Comparison of ENCODE assay signal across 7 mouse cellular contexts in the genomic region with DNA sequence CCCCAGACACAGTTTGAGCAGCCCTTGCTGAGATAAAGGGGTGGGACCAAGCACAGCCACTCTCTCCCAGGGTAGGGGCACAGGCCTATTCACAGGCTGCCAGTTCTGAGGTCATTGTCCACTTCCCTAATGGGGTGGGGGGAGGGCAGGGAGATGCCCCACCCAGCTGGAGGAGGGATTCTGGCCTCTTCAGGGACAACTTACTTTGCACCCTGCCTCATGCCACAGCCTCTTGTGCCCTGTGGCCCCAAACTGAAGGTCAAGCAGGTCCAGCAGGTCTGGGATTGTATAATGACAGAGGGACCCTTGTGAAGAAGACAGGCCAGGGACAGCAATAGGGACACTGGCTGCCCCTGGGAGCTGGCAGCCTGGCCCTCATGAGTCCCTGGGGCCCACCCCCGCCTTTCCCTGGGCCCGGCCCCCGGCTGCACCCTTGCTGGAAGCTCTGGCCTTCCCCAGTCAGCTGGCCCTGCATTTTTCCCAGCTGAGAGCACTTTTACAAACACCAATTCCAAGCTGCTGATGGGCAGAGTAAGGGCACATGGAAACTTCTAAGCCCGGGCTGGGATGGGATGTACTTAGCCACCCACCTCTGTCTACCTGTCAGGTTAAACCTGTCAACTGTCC. TPM values are rescaled to one million over a fixed set of nuclear protein-coding genes. Genes with fewer than 3 reads are reported as not detected.
DNase-seq lines count a peak whose midpoint lies in the region; ATAC-seq and TF ChIP-seq lines count a peak whose summit lies in the region.

No protein-coding gene starts in this region.

- no peak for TF ChIP-seq CTCF in lung, adult 2 months (IDR thresholded peaks at IDR 0.05; ENCODE audit: insufficient read depth, low read length)

- peaks cover 50% of the 10 kb centered on the region for H3K4me1 ChIP-seq in lung, adult 2 months (ENCODE audit: control insufficient read depth, insufficient read depth, low read length)
- peaks cover 51% of the 10 kb centered on the region for H3K4me1 ChIP-seq in kidney, embryonic 15.5 days
- H3K4me1 ChIP-seq in stomach, embryonic 15.5 days: peaks cover 45% of the 10 kb centered on the region

- TF ChIP-seq POLR2A in lung, adult 2 months (IDR thresholded peaks at IDR 0.05; ENCODE audit: borderline replicate concordance, extremely low read depth, low read depth, low read length): no peak

- 24% methylated on average over 4 of the region's 4 CpGs for WGBS in lung, adult 2 months
- WGBS in kidney, embryonic 15.5 days: 76% methylated on average over 4 of the region's 4 CpGs
- 50% methylated on average over 4 of the region's 4 CpGs for WGBS in stomach, embryonic 15.5 days

- H3K4me3 ChIP-seq in lung, adult 2 months (replicated peaks; ENCODE audit: extremely low read depth, low read depth, low read length): no peak overlapping the region
- no peak overlapping the region for H3K4me3 ChIP-seq in kidney, embryonic 15.5 days (replicated peaks)
- no peak overlapping the region for H3K4me3 ChIP-seq in stomach, embryonic 15.5 days (replicated peaks)

- no peaks in the 10 kb centered on the region for H3K9me3 ChIP-seq in kidney, embryonic 15.5 days (replicated peaks)
- H3K9me3 ChIP-seq in stomach, embryonic 15.5 days: no peaks in the 10 kb centered on the region

- H3K36me3 ChIP-seq in kidney, embryonic 15.5 days: peaks cover 4% of the 10 kb centered on the region; the same call in 1 of the 2 replicates
- no peaks in the 10 kb centered on the region for H3K36me3 ChIP-seq in stomach, embryonic 15.5 days

- peak; percentile 52 for ATAC-seq in kidney, embryonic 15.5 days (replicated peaks; ENCODE audit: low FRiP score)
- no peak for ATAC-seq in stomach, embryonic 15.5 days (ENCODE audit: insufficient read depth, low FRiP score, low read depth)

- peak overlapping the region; percentile 80 for H3K27ac ChIP-seq in kidney, embryonic 15.5 days
- peak overlapping the region; percentile 49 for H3K27ac ChIP-seq in stomach, embryonic 15.5 days

- DNase-seq in lung, adult 2 months: peak; percentile 42
- DNase-seq in lung, postnatal 25 days (ENCODE audit: low spot score): no peak
- DNase-seq in fibroblast of lung, adult 2 months (ENCODE audit: low read depth): peak; percentile 51
- DNase-seq in thymus, adult 18-20 months: no peak
- DNase-seq in cerebellum, adult 18-20 months: no peak

- no peak overlapping the region for H3K4me2 ChIP-seq in kidney, embryonic 15.5 days
- H3K4me2 ChIP-seq in stomach, embryonic 15.5 days: 0 out of 2 replicates have a peak overlapping the region, but pooled peaks have one; percentile 16

- no peak overlapping the region for H3K9ac ChIP-seq in kidney, embryonic 15.5 days
- H3K9ac ChIP-seq in stomach, embryonic 15.5 days: no peak overlapping the region

- no peaks in the 10 kb centered on the region for H3K27me3 ChIP-seq in kidney, embryonic 15.5 days
- no peaks in the 10 kb centered on the region for H3K27me3 ChIP-seq in stomach, embryonic 15.5 days (replicated peaks)

RNA-seq across cellular contexts. Expression of a gene that starts 11.2 kb away (rescaled TPM):
- polyA plus RNA-seq in lung, adult 2 months (2012; rRNA removed): 145 and 148 TPM in 2 replicates
- polyA plus RNA-seq in kidney, embryonic 15.5 days (2015; fragmentation: Nextera tagmentation; extraction: Ambion mirVana): 40.6 and 46.7 TPM in 2 replicates
- 45.6 and 47.5 TPM in 2 replicates for polyA plus RNA-seq in stomach, embryonic 15.5 days (2015; fragmentation: Nextera tagmentation; extraction: Ambion mirVana)

RNA-seq across cellular contexts. Expression of a gene that starts 42.7 kb away (rescaled TPM):
- 2,052 and 2,661 TPM in 2 replicates for polyA plus RNA-seq in lung, adult 2 months (2012; rRNA removed)
- polyA plus RNA-seq in kidney, embryonic 15.5 days (2015; fragmentation: Nextera tagmentation; extraction: Ambion mirVana): 637 and 713 TPM in 2 replicates
- 516 and 531 TPM in 2 replicates for polyA plus RNA-seq in stomach, embryonic 15.5 days (2015; fragmentation: Nextera tagmentation; extraction: Ambion mirVana)

RNA-seq across cellular contexts. Expression of a gene that starts 43.2 kb away (rescaled TPM):
- polyA plus RNA-seq in lung, adult 2 months (2012; rRNA removed): 108 and 114 TPM in 2 replicates
- 193 and 207 TPM in 2 replicates for polyA plus RNA-seq in kidney, embryonic 15.5 days (2015; fragmentation: Nextera tagmentation; extraction: Ambion mirVana)
- 141 and 172 TPM in 2 replicates for polyA plus RNA-seq in stomach, embryonic 15.5 days (2015; fragmentation: Nextera tagmentation; extraction: Ambion mirVana)

RNA-seq across cellular contexts. Expression of a gene that starts 58.8 kb away (rescaled TPM):
- polyA plus RNA-seq in lung, adult 2 months (2012; rRNA removed): 22.7 and 28.2 TPM in 2 replicates
- 11.8 and 12.3 TPM in 2 replicates for polyA plus RNA-seq in kidney, embryonic 15.5 days (2015; fragmentation: Nextera tagmentation; extraction: Ambion mirVana)
- polyA plus RNA-seq in stomach, embryonic 15.5 days (2015; fragmentation: Nextera tagmentation; extraction: Ambion mirVana): 14.5 and 15.2 TPM in 2 replicates

Comparison
In these comparisons a context has a peak if more than half of its experiments do, and no peak if none do; other contexts are left out.
1. DNase-seq: peak in lung, adult 2 months (single experiment) and fibroblast of lung, adult 2 months (single experiment); none in lung, postnatal 25 days (single experiment), thymus, adult 18-20 months (0 of 2) and cerebellum, adult 18-20 months (0 of 2).